Mouse (Mus musculus): ENCODE results near the gene Nop14. TPM values are rescaled to one million over a fixed set of nuclear protein-coding genes. Genes with fewer than 3 reads are reported as not detected.

The Nop14 gene
- 26.1 to 33.1 TPM (median 31.8 TPM) in 4 replicates for total RNA-seq (2023)

GRCm38 (mm10) chr5:34659686-34660590 is at the start of gene Nop14, which contains the start of gene Grk4:
TSS of gene Nop14 (minus strand) at chr5:34660148.
TSS of gene Grk4 (plus strand) at chr5:34660379.

GRCm38 (mm10) chr5:34636481-34637287 is 23.3 kb downstream of the Nop14 start, which contains the start of gene Mfsd10:
TSS of gene Mfsd10 (minus strand) at chr5:34637212.

Other genes with a start within 250 kb of the Nop14 start
- 22.8 to 27.3 TPM (median 26.3 TPM) in 4 replicates for gene Tnip2, start 146.2 kb downstream of the Nop14 start, total RNA-seq (2023)
- 78.4 to 118 TPM (median 95.6 TPM) in 4 replicates for gene Sh3bp2, start 134.3 kb downstream of the Nop14 start, total RNA-seq (2023)
- gene Add1, start 86.5 kb downstream of the Nop14 start, total RNA-seq (2023): 246 to 271 TPM (median 269 TPM) in 4 replicates
- 42.6 to 57.4 TPM (median 54.8 TPM) in 4 replicates for gene Mfsd10, start 22.9 kb downstream of the Nop14 start, total RNA-seq (2023)
- gene Grk4, start 231 bp upstream of the Nop14 start, total RNA-seq (2023): 2.2 to 5.6 TPM (median 3.3 TPM) in 4 replicates
- gene Htt, start 101.6 kb upstream of the Nop14 start, total RNA-seq (2023): 49.5 to 54.5 TPM (median 53.8 TPM) in 4 replicates
- gene Msantd1, start 247.9 kb upstream of the Nop14 start, total RNA-seq (2023): 2.3 to 4.9 TPM (median 3.0 TPM) in 4 replicates